Mouse (Mus musculus) large intestine, adult 2 months (tissue): ENCODE data around the gene Zfp706. TPM values are rescaled to one million over a fixed set of nuclear protein-coding genes. Genes with fewer than 3 reads are reported as not detected.

Experiments
- DNase-seq: peaks from one replicate; pipeline ENCODE4 v3.0.0-alpha.2; 2012; ENCODE audit warnings: low read depth, low spot score
- WGBS: fragments of 180-500 bp; shearing (Covaris S2); methylation state at CpG from one replicate; pipeline ENCODE4 v1.1.7; 2018; 5-methylcytosine and 5-hydroxymethylcytosine counted together
- polyA plus RNA-seq: library from polyadenylated mRNA; depleted of rRNA; stranded (reverse); fragments of >200 nt; gene quantifications from 2 replicates; pipeline ENCODE4 v1.2.3, GENCODE M21; 2012

Gene Zfp706
- polyA plus RNA-seq, 1 experiment, result 58.2 TPM

DNA sequence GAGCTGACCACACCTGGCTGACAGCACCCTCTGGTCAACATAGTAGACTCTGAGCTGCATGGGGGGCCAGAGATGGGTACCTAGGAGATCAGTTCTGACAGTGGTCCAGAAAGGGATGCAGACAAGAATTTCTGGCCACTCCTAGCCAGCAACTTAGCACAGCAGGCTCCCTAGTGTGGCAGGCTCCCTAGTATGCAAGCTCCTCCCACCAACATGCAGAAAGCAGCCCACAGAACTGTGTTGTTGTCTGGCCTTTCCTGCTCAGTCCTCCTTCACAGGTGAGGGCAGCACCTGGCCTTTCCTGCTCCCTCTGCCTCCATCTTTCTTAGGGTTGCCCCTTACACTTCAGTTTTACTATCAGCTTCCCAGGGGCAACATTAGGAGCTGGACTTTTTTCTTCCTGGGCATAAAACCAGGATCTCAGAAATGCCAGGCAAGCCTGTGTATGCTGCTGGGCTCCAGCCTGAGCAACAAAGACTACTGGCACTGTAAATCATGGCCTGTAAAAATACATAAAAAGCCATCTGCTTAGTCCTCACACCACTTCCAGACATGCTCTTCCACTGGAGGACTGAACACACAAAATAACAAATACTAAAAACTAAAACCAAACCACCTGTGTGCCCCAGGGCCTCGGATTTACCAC is 22.5 kb downstream of the Zfp706 start:
- no peak for DNase-seq
- 53% methylated on average over 1 of the region's 1 CpGs for WGBS

DNA sequence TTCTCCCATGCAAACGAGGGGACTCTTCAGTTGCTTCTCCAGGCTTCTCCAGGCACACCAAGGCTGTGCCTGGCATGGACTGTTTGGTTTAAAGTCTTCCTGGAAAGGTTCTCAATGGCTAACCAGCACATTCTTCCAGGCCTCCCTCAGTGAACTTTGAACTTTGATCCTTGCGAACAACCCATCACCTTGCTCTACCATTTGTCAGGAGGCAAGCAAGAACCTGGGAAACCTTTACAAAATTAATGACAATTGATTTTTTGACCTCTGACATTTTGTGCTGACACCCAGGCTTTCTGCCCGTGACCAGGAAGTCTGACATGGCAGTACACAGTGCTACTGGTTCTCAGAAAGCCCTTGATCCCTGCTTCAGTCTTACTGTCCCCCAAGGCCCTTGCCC is 24.1 kb downstream of the Zfp706 start:
- no peak for DNase-seq
- WGBS, result 51% methylated on average over 3 of the region's 3 CpGs

- WGBS, result 59% methylated on average over 8 of the region's 8 CpGs
- DNase-seq, result no peak
These were observed 27.3 kb downstream of the Zfp706 start for GRCm38 (mm10) chr15:36980238-36980637.

- DNase-seq, result no peak
These were observed 27.9 kb downstream of the Zfp706 start for GRCm38 (mm10) chr15:36979488-36980201.

DNA sequence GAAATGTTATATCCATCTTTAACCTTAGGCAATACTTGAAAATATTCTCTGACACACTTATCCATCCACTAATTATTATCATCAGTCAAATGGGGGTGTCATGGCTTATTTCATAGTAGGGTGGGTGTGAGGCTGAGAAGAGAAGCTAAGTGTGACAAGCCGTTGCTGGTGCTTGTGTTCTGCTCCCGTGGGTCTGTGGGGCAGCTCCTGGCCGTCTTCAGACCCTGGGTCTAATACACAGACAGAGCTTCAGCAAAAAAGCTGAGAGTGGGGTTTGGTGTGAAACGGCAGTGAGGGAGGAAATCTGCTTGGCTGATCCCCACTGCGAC is 28.4 kb downstream of the Zfp706 start:
- 55% methylated on average over 5 of the region's 5 CpGs for WGBS
- no peak for DNase-seq

More at GRCm38 (mm10) chr15:36979488-36980201, 27.9 kb downstream of the Zfp706 start:
- WGBS, result 20% methylated on average over 20 of the region's 20 CpGs

DNA sequence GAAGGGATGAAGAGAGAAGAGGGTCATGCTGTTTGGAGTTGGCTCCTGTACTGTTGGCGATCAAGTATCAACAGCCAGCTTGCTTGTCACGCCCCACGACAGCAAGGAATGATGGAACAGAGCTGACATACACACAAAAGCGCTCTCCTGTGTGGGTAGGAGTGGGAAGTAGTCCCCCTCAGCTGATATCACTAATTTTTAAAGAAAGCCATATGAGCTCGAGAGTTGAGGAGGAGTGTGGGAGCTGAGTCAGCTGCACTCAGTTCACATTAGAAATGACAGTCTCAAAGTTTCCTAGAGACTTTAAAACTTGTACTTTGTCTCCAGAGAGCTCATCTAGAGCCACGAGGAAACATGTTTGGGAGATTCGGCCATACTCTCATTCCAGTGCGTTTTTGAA is 29.8 kb downstream of the Zfp706 start:
- DNase-seq, result no peak
- 80% methylated on average over 8 of the region's 8 CpGs for WGBS

DNA sequence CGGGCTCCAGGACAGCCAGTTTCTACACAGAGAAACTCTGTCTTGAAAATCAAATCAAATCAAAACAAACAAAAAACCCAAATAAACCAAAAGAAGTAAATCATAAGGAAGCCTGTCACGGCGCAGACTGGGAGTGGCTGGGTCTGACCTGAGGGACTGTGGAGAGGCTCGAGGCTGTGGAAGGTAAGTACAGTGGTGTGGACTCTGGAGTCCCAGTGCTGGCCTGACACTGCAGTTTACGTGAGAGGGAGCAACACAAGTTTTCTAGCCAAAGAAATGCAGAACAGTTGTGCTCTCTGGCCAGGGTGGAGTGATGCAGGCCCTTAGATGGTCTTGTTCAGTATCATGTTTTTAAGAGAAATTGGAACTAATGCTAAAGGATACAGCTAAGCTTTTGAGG is 31.9 kb downstream of the Zfp706 start:
- DNase-seq, result no peak
- 33% methylated on average over 5 of the region's 5 CpGs for WGBS

DNA sequence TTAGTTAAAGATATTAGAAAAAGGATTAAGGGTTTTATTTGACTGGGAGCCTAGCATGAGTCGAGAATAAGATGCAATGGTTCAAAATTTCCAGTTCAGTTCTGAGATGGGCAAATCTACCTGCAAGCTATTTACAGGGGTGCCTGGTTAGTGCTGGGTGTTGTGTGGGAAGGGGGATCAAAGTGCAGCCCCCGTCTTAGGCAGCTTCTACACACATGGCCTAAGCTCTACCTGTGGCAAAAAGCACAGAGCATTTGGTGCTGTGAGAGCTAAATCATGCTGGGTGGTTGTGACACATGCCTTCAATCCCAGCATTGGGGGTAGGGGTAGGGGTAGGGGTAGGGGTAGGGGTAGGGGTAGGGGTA is 32.3 kb downstream of the Zfp706 start:
- no peak for DNase-seq
- 44% methylated on average over 2 of the region's 2 CpGs for WGBS

DNA sequence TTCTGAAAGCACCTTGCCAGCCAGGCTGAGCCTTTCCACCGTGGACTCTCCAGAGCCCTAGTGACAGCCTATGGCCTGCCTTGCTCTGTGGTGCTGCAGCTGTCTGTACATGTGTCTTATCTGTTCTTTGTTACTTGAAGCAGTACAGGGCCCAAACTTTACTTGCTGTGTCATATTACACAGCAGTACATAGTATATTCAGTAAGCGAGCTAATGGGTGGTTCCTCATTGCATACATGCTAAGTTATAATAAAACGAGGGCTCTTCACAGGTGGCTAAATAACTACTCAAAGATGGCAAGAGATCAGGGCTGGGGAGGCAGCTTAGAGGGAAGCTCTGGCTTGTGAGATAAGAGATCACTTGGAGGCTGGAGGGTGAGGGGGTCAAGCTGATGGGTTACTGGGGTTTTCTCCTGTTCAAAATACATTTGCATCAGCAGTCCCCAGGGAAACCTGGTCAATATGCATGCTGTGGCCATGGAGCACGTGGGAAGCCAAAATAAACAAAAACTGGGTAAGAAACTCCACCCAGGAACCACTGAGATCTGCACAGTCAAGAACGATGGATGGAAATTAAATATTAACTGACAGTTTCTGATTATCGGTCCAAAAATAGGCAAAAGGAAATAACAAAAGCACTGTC is 32.8 kb downstream of the Zfp706 start:
- WGBS, result 33% methylated on average over 6 of the region's 6 CpGs
- no peak for DNase-seq

DNA sequence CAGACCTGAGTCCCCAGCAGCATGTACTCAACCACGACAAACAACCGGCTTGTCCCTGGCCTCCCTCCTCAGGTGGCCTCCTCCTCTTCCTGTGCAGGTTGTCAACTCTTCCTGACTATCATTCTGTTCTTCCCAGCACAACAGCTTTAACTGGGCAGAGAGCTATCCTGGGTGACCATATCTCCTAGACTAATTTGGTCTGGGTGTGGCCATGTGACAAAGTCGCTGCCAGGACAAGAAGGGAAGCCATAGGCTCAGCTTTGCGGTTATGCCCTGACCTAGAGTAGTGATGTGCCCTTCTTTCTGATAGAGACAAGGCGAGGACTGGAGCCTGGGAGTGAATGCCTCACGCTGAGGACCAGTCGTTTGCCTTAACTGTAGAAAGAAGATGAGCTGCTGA is 33.9 kb downstream of the Zfp706 start:
- DNase-seq, result no peak
- 60% methylated on average over 7 of the region's 7 CpGs for WGBS

DNA sequence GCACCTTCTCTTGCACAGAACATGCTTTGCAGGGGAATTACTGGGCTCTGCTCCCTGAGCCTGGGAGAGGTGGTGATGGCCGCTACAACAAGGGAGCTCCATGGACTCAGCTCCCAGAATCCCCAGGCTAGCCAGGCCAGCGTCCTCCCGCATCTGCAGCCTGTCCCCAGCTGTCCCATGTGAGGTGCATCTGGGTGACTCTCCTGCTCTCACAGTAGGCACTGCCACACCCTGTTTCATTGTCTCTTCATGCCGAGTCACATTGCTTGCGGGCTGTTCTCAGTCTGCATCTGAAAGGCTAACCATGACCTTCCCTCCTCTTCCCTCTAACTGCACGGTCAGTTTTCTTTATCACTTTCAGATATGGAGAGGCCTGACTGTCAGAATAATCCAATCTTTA is 34.3 kb downstream of the Zfp706 start:
- 48% methylated on average over 6 of the region's 6 CpGs for WGBS
- no peak for DNase-seq

DNA sequence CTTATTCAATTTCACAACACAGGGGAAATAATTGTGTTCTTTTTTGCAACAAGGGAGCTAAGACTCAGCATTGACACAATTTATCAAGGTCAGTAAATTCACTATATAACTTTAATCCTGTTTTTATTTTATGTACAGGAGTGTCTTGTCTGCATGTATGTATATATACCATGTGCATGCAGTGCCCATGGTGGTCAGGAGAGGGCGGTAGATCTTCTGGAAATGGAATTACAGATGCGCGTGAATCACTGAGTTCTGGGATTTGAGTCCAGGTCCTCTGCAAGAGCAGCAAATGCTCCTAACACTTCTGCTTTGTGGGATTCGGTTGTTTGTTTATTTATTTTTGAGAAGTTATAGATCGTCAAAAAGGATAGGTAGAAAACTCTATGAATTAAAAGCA is 37.8 kb downstream of the Zfp706 start:
- 91% methylated on average over 5 of the region's 5 CpGs for WGBS
- no peak for DNase-seq

GRCm38 (mm10) chr15:36968295-36968694 is 39.3 kb downstream of the Zfp706 start:
- no peak for DNase-seq
- WGBS, result 28% methylated on average over 1 of the region's 1 CpGs

- DNase-seq, result no peak
- WGBS, result 42% methylated on average over 24 of the region's 24 CpGs
These were observed 40.0 kb downstream of the Zfp706 start for GRCm38 (mm10) chr15:36967381-36968211.

DNA sequence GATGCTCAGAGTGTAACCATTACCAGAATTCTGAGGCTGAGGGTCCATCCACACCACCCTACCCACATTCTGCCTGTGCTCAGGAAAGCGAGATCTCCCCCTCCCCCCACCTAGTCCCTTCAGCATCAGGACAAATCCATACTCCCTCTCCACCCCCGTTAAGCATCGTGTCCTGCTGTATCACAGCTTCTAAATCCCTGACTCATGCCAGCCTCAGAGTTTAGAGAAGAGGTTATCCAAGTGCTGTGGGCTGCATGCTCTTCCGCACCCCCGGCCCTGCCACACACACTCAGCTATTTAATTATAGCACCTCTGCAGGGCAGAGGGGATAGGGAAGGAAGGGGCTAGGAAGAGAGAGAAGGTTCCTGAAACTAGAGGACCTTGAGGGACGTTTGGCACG is 40.6 kb downstream of the Zfp706 start:
- 54% methylated on average over 7 of the region's 7 CpGs for WGBS
- DNase-seq, result no peak

DNA sequence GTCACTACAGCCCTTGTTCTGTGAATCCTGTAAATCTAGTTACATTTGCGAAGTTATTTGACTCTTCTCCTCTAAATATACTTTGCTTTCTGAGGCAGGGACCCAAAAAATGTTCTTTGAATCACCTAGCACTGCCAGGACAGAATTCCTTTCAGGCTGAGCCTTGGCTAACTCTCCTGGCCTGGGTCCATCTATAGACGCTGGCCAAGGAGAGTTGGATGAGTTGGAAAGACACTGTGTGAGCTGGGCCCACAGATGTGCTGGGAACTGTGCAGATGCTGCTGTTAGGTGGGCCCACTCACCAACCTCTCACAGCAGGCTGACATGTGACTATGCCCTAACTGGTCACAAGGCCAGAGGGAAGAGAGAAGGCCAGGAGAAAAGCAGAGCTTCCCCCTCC is 41.1 kb downstream of the Zfp706 start:
- 74% methylated on average over 2 of the region's 2 CpGs for WGBS
- DNase-seq, result no peak

DNA sequence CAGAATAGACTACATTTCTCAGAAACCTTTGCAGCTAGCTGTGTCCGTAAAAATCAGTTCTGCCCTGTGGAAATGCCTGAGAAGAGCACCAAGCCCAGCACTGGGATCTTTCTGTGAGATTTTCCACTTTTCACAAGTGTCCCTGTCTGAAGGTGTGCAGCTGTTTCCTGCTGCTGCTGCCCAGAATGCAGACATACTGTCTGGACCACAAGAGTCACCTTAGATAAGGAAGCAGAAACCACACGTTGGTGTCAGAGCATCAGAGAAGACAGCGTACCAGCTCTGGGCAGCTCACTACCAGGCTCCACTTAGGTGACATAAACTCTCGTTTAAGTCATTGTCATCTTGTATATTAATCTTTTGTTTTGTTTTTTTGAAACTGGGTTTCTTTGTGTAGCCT is 41.8 kb downstream of the Zfp706 start:
- DNase-seq, result no peak
- WGBS, result 76% methylated on average over 4 of the region's 4 CpGs

- DNase-seq, result no peak
- WGBS, result 86% methylated on average over 6 of the region's 6 CpGs
These were observed 44.6 kb downstream of the Zfp706 start for GRCm38 (mm10) chr15:36962931-36963330.

DNA sequence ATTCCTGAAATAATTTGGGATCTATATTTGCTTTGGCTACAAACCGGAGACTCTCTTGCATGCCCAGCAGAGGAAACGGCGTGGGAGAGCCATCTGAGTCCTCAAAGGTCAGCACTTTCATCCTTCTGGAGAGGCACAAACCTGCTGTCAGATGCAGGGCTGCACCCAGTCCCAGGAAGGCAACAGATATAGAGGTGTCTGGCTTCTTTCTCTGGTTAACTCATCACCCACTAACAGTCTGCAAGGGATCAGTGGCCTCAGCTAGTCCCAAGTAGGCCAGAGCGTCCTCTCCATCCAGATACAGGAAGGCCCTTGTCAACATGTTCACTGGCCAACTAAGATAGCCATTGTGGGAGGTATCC is 46.7 kb downstream of the Zfp706 start:
- 50% methylated on average over 4 of the region's 4 CpGs for WGBS
- DNase-seq, result no peak
